Mouse (Mus musculus) large intestine, adult 2 months (tissue): ENCODE measurements around the gene Gm15446. TPM values are rescaled to one million over a fixed set of nuclear protein-coding genes. Genes with fewer than 3 reads are reported as not detected.
"Not testable (repeated sequence)": the region's sequence is repeated elsewhere in the genome, so short reads cannot be mapped to it uniquely, and the experiment has no call there.

ENCODE experiments used
- DNase-seq: peaks from one replicate; pipeline ENCODE4 v3.0.0-alpha.2; 2012; ENCODE audit warnings: low read depth, low spot score
- WGBS: fragments of 180-500 bp; shearing (Covaris S2); methylation state at CpG from one replicate; pipeline ENCODE4 v1.1.7; 2018; 5-methylcytosine and 5-hydroxymethylcytosine counted together
- polyA plus RNA-seq: library from polyadenylated mRNA; depleted of rRNA; stranded (reverse); fragments of >200 nt; gene quantifications from 2 replicates; pipeline ENCODE4 v1.2.3, GENCODE M21; 2012; rRNA removed

The Gm15446 gene
- polyA plus RNA-seq: 1.0 and 1.5 TPM in 2 replicates

- peak; percentile 75 for DNase-seq
- 2% methylated on average over 22 of the region's 22 CpGs for WGBS
Observed at GRCm38 (mm10) chr5:109923261-109924071, at the start of gene Gm15446. Gm15446 (plus strand) TSS chr5:109923400.

GRCm38 (mm10) chr5:109924129-109924528 is 929 bp downstream of the Gm15446 start:
- 7% methylated on average over 2 of the region's 2 CpGs for WGBS
- DNase-seq: not testable (repeated sequence)

GRCm38 (mm10) chr5:109924936-109925335 is 1.7 kb downstream of the Gm15446 start:
- DNase-seq: no peak

- no CpG with 5 or more reads among the region's 1 CpGs for WGBS
Observed at GRCm38 (mm10) chr5:109950281-109950680, 27.1 kb downstream of the Gm15446 start.

GRCm38 (mm10) chr5:109980743-109981142 is 57.5 kb downstream of the Gm15446 start:
- WGBS: no CpG with 5 or more reads among the region's 2 CpGs
- not testable (repeated sequence) for DNase-seq

More at GRCm38 (mm10) chr5:109950281-109950680, 27.1 kb downstream of the Gm15446 start:
- DNase-seq: no peak

Other genes starting within 250 kb of the Gm15446 start
- gene 5430403G16Rik, start 232.4 kb upstream of the Gm15446 start, polyA plus RNA-seq: 0.16 and 0.18 TPM in 2 replicates
- 2.4 and 2.7 TPM in 2 replicates for gene 4930522L14Rik, start 171.5 kb upstream of the Gm15446 start, polyA plus RNA-seq
- 2.3 and 2.4 TPM in 2 replicates for gene Zfp932, start 73.1 kb downstream of the Gm15446 start, polyA plus RNA-seq
- 0.21 and 0.23 TPM in 2 replicates for gene Gm17655, start 149.1 kb downstream of the Gm15446 start, polyA plus RNA-seq
- gene Gm35315, start 171.0 kb downstream of the Gm15446 start, polyA plus RNA-seq: 0.20 and 0.41 TPM in 2 replicates
- gene Plcxd1, start 176.6 kb downstream of the Gm15446 start, polyA plus RNA-seq: 0.36 and 0.49 TPM in 2 replicates
- gene Gtpbp6, start 184.8 kb downstream of the Gm15446 start, polyA plus RNA-seq: 70.5 and 76.0 TPM in 2 replicates
- gene Zfp605, start 186.7 kb downstream of the Gm15446 start, polyA plus RNA-seq: 0.30 and 0.44 TPM in 2 replicates
- gene Chfr, start 212.4 kb downstream of the Gm15446 start, polyA plus RNA-seq: 34.2 and 51.3 TPM in 2 replicates